Mouse (Mus musculus) erythroblast, embryonic 14.5 days (primary cell): Measurements from ENCODE around the gene Grin2d. TPM values are rescaled to one million over a fixed set of nuclear protein-coding genes. Genes with fewer than 3 reads are reported as not detected.
A peak's percentile ranks its signal among the peaks of the same experiment; 100 is the strongest.

Experiments
- H3K27me3 ChIP-seq: 2 replicates; pipeline ENCODE4 v1.6.1; 2012; ENCODE audit warnings: inconsistent platforms; ENCODE audit not compliant: control insufficient read depth
- H3K36me3 ChIP-seq: 2 replicates; pipeline ENCODE4 v1.6.1; 2012; ENCODE audit warnings: mild to moderate bottlenecking, inconsistent platforms; ENCODE audit not compliant: control insufficient read depth
- H3K4me1 ChIP-seq: 2 replicates; pipeline ENCODE4 v1.6.1; 2012; ENCODE audit warnings: inconsistent platforms; ENCODE audit not compliant: control insufficient read depth
- H3K4me3 ChIP-seq: replicated peaks from 2 replicates; pipeline ENCODE3; 2012; ENCODE audit warnings: moderate library complexity, mild to moderate bottlenecking, inconsistent platforms
- H3K9me3 ChIP-seq: 2 replicates; pipeline ENCODE4 v1.6.1; 2012; ENCODE audit warnings: low read length, inconsistent platforms, mixed read lengths; ENCODE audit not compliant: control insufficient read depth
- GATA1 ChIP-seq: IDR thresholded peaks from 2 replicates; pipeline ENCODE4 v1.6.1; 2012; ENCODE audit warnings: low read length, inconsistent platforms, mixed read lengths
- TAL1 ChIP-seq: IDR thresholded peaks from 3 replicates; pipeline ENCODE4 v1.6.1; 2012; ENCODE audit warnings: low read length, inconsistent platforms, mixed read lengths
- polyA plus RNA-seq: library from polyadenylated mRNA; stranded (reverse); fragments of >175 nt; gene quantifications from 2 replicates; pipeline ENCODE4 v1.2.3, GENCODE M21; 2012

The Grin2d gene
- polyA plus RNA-seq, 1 experiment: 0.01 TPM

DNA sequence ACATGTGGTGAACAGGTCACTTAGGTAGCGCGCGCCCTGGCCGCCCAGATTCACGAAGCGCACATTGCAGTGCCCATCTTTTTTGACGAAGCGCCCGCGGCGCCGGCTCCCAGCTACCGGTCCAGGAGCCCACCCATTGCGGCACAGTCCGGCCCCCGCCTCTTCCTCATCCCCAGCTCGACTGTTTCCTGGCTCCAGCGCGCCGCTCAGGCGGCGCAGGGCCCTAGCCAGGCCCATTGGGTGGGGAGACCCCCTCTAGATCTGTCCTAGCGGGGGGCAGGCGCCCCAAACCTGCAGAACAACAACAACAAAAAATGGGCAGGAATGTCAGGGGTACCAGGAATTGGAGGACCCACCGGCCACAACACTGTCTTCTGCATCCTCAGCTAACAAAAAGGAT is 58.3 kb downstream of the Grin2d start:
- TF ChIP-seq TAL1: no peak
- no peak for TF ChIP-seq GATA1
- Histone ChIP-seq H3K9me3 (no peaks in the 10 kb centered on the region), H3K27me3 (peaks cover 6% of the 10 kb centered on the region; the same call in 1 of the 2 replicates), H3K4me1 (peaks cover 9% of the 10 kb centered on the region), H3K4me3 (no peak overlapping the region), H3K36me3 (peaks cover 22% of the 10 kb centered on the region)

DNA sequence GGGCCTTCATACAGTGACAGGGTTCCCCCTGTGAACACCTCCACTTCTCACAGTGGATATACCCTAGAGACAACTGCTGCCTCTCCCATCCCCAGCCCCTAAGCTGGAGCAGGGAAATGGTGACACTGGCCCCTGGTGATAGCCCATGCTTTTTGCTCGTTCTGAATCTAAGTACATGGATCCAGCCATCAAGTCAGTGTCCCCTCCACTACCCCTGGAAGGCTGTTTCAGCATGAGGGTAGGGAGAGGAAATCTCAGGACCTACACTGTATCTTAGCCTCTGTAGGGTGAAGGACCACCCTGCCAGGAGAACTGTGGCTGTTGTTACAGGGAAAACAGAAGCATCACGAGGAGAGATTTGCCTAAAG is 62.2 kb downstream of the Grin2d start:
- peaks cover 32% of the 10 kb centered on the region for H3K4me1 ChIP-seq
- H3K27me3 ChIP-seq: peaks cover 6% of the 10 kb centered on the region; the same call in 1 of the 2 replicates
- peaks cover 22% of the 10 kb centered on the region for H3K36me3 ChIP-seq
- TF ChIP-seq TAL1 (no peak), GATA1 (no peak)
- no peak overlapping the region for H3K4me3 ChIP-seq
- no peaks in the 10 kb centered on the region for H3K9me3 ChIP-seq

DNA sequence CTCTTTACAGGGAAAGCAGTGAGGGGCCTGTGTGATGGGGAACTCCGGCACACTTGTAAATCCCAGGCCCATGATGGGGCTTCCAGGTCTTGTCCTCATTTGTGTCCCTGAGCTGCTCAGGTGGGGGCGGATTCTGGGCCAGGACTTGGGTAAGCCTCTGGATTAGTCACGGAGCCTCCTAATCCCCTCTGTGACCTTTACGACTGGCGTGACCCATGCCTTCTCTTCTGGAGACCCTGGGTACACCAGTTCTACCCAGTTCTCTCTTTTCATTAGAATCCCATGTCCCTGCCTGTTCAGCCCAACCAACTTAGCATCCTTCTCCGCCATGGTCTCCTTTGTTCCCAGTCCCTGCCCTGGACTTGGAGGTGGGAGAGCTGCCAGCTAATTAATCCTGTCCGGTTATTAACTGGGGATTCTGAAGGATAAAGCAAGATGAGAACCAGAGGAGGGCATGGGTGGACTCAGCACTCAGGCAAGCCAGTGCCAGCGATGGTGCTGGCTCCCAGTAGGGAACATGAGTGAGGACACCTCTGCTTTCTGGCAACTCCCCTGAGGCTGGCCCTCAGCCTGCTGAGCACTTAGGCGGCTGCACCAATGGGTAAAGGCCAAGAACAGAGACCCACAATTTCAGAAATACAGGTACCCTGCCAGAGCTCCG is 62.7 kb downstream of the Grin2d start:
- TF ChIP-seq GATA1 (no peak), TAL1 (no peak)
- Histone ChIP-seq H3K27me3 (peaks cover 6% of the 10 kb centered on the region; the same call in 1 of the 2 replicates), H3K9me3 (no peaks in the 10 kb centered on the region), H3K4me3 (peak overlapping the region; percentile 92), H3K4me1 (peaks cover 32% of the 10 kb centered on the region), H3K36me3 (peaks cover 27% of the 10 kb centered on the region)

DNA sequence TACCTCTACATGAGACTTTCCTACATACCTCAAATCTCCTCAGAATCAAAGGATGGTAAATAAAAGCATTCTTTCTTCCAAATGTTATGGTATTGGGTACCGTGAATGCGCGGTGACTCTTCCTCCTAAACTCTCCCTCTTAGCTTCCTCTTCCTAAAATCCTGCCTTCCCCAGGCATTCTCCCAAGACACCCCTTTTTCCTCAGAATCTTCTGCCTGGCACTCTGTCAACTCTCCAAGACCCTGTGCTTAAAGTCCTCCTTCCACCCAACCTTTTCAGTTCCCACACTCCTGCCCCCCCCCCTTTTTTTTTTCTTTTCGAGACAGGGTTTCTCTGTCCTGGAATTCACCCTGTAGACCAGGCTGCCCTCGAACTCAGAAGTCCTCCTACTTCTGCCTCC is 63.3 kb downstream of the Grin2d start:
- Histone ChIP-seq H3K4me1 (peaks cover 32% of the 10 kb centered on the region), H3K36me3 (peaks cover 33% of the 10 kb centered on the region), H3K4me3 (peak overlapping the region; percentile 92), H3K9me3 (no peaks in the 10 kb centered on the region), H3K27me3 (peaks cover 6% of the 10 kb centered on the region; the same call in 1 of the 2 replicates)
- TF ChIP-seq TAL1: no peak
- TF ChIP-seq GATA1: no peak

DNA sequence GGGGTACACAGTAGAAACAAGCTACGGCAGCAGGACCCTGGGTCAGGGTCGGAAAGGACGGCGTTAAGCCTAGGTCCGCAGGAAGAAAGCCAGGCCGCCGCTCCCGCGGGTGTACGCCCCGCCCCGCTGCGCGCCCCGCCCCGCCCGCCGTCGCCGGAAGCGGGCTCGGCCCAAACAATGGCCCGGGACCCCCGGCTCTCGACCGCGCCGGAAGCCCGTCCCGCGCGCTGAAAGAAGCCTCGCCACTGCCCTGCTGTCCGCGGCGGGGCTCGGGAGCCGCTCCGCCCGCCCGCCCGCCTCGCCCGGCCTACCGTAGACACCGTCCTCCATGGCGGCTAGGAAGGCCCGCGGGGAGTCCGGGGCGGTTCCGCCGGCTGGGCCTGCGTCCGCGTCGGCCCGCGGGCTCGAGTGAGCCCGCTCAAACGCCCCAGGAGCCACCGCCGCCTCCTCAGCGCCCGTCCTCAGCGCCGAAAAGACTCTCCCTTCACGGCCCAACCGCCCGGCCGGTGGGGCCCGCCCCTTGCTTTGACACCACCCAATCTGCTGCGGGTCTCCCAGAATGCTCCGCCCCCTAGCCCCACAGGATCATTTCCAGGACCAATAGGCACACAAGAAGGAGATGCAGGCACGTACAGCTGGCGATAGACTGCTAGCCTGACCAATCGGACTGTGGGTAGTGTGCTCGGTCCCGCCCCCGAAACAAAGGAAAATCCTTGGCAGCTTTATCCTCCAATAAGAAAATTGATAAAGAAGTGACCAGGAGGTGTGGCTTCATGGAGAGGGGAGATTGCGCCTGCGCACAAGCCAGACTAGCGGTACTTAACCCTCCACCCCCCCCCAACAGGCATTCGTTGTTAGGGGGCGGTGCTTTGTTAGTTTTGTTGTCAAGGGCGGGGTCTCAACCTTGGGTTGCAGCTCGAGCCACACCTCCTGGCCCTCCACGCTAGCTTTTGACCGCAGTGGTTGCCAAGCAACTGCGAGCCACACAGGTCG is 64.1 kb downstream of the Grin2d start, which contains the start of gene Cyth2:
TSS of gene Cyth2 (minus strand) at position 795 of the 993 bp plus-strand sequence.
- peaks cover 32% of the 10 kb centered on the region for H3K4me1 ChIP-seq
- H3K36me3 ChIP-seq: peaks cover 41% of the 10 kb centered on the region
- peak within 1 kb of the TSS; percentile 92 for H3K4me3 ChIP-seq

DNA sequence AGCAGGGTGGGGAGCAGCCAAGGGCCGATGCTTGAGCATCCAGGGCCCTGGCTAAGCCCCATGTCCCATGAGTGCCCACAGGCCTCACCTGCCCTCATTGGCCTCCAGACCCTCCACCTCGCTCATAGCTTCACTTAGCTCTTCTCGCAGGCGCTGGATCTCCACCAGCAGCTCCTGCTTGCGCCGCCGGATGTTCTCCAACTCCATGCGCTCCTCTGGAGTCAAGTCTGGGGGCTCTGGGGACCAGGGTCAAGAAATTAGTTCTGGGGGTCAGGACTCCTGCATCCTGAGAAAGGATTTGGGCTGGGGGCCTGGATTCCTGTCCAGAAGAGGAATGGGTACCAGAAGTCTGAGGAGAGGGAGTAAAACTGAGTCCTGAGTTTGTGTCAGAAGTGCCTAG is 65.3 kb downstream of the Grin2d start:
- peak overlapping the region; percentile 92 for H3K4me3 ChIP-seq
- no peak for TF ChIP-seq TAL1
- TF ChIP-seq GATA1: no peak
- no peaks in the 10 kb centered on the region for H3K27me3 ChIP-seq
- H3K4me1 ChIP-seq: peaks cover 32% of the 10 kb centered on the region
- H3K9me3 ChIP-seq: no peaks in the 10 kb centered on the region
- peaks cover 53% of the 10 kb centered on the region for H3K36me3 ChIP-seq

More for the DNA sequence above, 64.1 kb downstream of the Grin2d start, which contains the start of gene Cyth2:
- H3K9me3 ChIP-seq: no peaks in the 10 kb centered on the region
- H3K27me3 ChIP-seq: peaks cover 1% of the 10 kb centered on the region; the same call in 1 of the 2 replicates
- TF ChIP-seq TAL1 (no peak), GATA1 (no peak)

DNA sequence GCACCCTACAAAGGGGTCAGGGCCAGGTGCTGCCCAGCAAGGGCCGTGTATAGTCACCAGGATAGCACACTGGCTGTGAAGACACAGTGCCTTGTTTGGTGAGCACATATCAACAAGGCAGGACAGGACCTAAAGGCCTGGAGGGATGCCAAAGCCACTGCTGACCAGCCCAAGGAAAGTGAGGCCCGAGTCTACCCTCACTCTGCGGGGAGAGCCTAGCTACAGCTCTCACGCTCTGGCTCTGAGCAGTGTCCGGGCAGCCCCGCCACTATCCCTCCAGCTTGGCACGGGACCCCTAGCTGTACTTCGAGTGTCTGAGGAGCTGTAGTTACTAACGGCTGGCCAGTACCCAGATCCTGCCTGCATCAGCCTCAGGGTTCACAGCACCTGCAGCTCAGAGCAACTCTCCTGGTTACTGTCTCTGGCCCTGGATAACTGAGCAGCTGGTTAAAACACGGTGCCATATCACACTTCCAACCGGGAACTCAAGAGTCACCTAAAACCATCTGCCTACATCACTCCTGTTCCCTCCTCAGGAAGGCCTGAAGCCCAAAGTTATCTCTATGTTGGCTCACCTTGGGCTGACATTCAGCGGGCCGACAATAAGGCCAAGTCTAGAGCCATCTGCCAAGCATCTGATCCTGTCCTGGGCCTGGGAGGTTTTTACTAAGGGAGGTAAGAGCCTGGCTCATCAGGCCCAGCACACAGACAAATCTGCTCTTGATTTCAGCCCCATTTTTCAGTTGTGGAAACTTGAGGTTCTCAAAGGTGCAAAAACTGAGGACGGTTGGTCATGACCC is 68.7 kb downstream of the Grin2d start:
- Histone ChIP-seq H3K4me1 (peaks cover 20% of the 10 kb centered on the region), H3K27me3 (no peaks in the 10 kb centered on the region), H3K4me3 (no peak overlapping the region), H3K9me3 (no peaks in the 10 kb centered on the region), H3K36me3 (peaks cover 72% of the 10 kb centered on the region)
- TF ChIP-seq GATA1 (no peak), TAL1 (no peak)

DNA sequence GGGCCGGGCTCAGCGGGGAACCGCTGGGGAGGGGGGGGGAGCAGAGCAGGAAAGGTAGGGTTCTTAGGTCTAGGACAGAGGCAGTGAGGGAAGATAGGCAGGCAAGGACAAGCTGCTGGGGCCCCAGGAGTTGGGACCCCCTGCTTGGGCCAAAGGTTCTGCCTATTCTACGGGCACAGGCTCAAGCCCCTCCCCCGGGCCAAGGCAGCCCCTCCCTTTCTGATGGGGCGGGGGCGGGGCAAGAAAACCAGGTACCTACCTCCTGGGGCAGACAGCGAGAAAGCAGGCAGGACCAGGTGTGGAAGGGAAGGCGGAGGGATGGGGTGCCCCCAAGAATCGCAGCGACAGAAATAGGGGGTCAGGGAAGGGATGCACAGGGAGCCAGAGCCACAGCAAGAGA is 69.7 kb downstream of the Grin2d start:
- Histone ChIP-seq H3K27me3 (no peaks in the 10 kb centered on the region), H3K36me3 (peaks cover 72% of the 10 kb centered on the region), H3K9me3 (no peaks in the 10 kb centered on the region), H3K4me3 (no peak overlapping the region), H3K4me1 (peaks cover 17% of the 10 kb centered on the region)
- TF ChIP-seq GATA1: no peak
- TF ChIP-seq TAL1: no peak
